In genomic region chr2:145477484-145477883, GRCm38 (mm10) we compare ENCODE assay signal across 23 mouse cellular contexts.
DNase-seq lines count a peak whose midpoint lies in the region; ATAC-seq and TF ChIP-seq lines count a peak whose summit lies in the region.
"Had no signal": no experiment of that assay in that cellular context is flagged by ENCODE, and none has a peak within 500 bp of the region (broad histone marks: within the 10 kb centered on the region; RNA-seq: fewer than 3 reads in every experiment).

No protein-coding gene starts in this region.

- H3K9ac ChIP-seq in limb, embryonic 11.5 days (ENCODE audit: low read length), result no peak overlapping the region
- H3K9ac ChIP-seq: embryonic facial prominence, embryonic 13.5 days; embryonic facial prominence, embryonic 15.5 days; forebrain, embryonic 12.5 days had no signal

- H3K36me3 ChIP-seq in limb, embryonic 11.5 days (ENCODE audit: control insufficient read depth, insufficient read depth, low read length), result no peaks in the 10 kb centered on the region
- H3K36me3 ChIP-seq in limb, embryonic 10.5 days, result no peaks in the 10 kb centered on the region
- H3K36me3 ChIP-seq: embryonic facial prominence, embryonic 13.5 days; embryonic facial prominence, embryonic 15.5 days; forebrain, embryonic 10.5 days; forebrain, embryonic 12.5 days had no signal

- WGBS in limb, embryonic 11.5 days, result 74% methylated on average over 2 of the region's 2 CpGs
- WGBS in limb, embryonic 10.5 days, result 70% methylated on average over 2 of the region's 2 CpGs

- ATAC-seq in limb, embryonic 11.5 days (ENCODE audit: insufficient number of reproducible peaks, low FRiP score, low TSS enrichment, low read depth), result no peak
- ATAC-seq: forebrain, embryonic 14.5 days; forebrain, embryonic 16.5 days had no signal

- H3K27me3 ChIP-seq in limb, embryonic 11.5 days (ENCODE audit: control insufficient read depth, insufficient read depth, low read length), result no peaks in the 10 kb centered on the region
- H3K27me3 ChIP-seq in limb, embryonic 10.5 days (ENCODE audit: low read depth, poor library complexity, severe bottlenecking), result no peaks in the 10 kb centered on the region
- H3K27me3 ChIP-seq: embryonic facial prominence, embryonic 13.5 days; embryonic facial prominence, embryonic 15.5 days; forebrain, embryonic 12.5 days had no signal

- no peak overlapping the region for H3K4me2 ChIP-seq in limb, embryonic 11.5 days (ENCODE audit: low read depth, severe bottlenecking)
- H3K4me2 ChIP-seq: embryonic facial prominence, embryonic 13.5 days; embryonic facial prominence, embryonic 15.5 days; forebrain, embryonic 12.5 days had no signal

- H3K27ac ChIP-seq in limb, embryonic 11.5 days (replicated peaks; ENCODE audit: low read depth, low read length), result no peak overlapping the region
- no peak overlapping the region for H3K27ac ChIP-seq in limb, embryonic 10.5 days
- H3K27ac ChIP-seq: embryonic facial prominence, embryonic 13.5 days; embryonic facial prominence, embryonic 15.5 days; forebrain, embryonic 10.5 days; forebrain, embryonic 12.5 days had no signal

- H3K4me3 ChIP-seq in limb, embryonic 11.5 days (ENCODE audit: low read depth, low read length), result no peak overlapping the region
- no peak overlapping the region for H3K4me3 ChIP-seq in limb, embryonic 10.5 days
- H3K4me3 ChIP-seq: embryonic facial prominence, embryonic 13.5 days; embryonic facial prominence, embryonic 15.5 days; erythroblast, embryonic 14.5 days; forebrain, embryonic 10.5 days; forebrain, embryonic 12.5 days had no signal

- TF ChIP-seq POLR2A in brain, embryonic 14.5 days (IDR thresholded peaks at IDR 0.05; ENCODE audit: borderline replicate concordance, extremely low read depth, insufficient read depth, insufficient read length, poor library complexity, severe bottlenecking), result no peak

- no peaks in the 10 kb centered on the region for H3K9me3 ChIP-seq in limb, embryonic 11.5 days (ENCODE audit: control insufficient read depth, low read length)
- H3K9me3 ChIP-seq in limb, embryonic 10.5 days (replicated peaks), result no peaks in the 10 kb centered on the region
- H3K9me3 ChIP-seq: embryonic facial prominence, embryonic 13.5 days; embryonic facial prominence, embryonic 15.5 days; forebrain, embryonic 10.5 days; forebrain, embryonic 12.5 days had no signal

- no peak for TF ChIP-seq CTCF in brain, embryonic 14.5 days (IDR thresholded peaks at IDR 0.05; ENCODE audit: borderline replicate concordance, extremely low read depth, insufficient read depth, insufficient read length)

- H3K4me1 ChIP-seq in limb, embryonic 11.5 days (ENCODE audit: control insufficient read depth, insufficient read depth, low read length), result no peaks in the 10 kb centered on the region
- H3K4me1 ChIP-seq in limb, embryonic 10.5 days, result no peaks in the 10 kb centered on the region
- H3K4me1 ChIP-seq: embryonic facial prominence, embryonic 13.5 days; embryonic facial prominence, embryonic 15.5 days; forebrain, embryonic 10.5 days; forebrain, embryonic 12.5 days had no signal

- DNase-seq in limb, embryonic 11.5 days (ENCODE audit: low spot score), result peak; percentile 18
- DNase-seq in limb, embryonic 10.5 days (ENCODE audit: low spot score), result no peak
- DNase-seq in retina, postnatal 1 day, result peak; percentile 37
- DNase-seq in retina, embryonic 14.5 days (ENCODE audit: low spot score), result no peak
- peak; percentile 13 for DNase-seq in brain, embryonic 14.5 days (ENCODE audit: low read depth)
- no peak for DNase-seq in thymus, postnatal 0 days (ENCODE audit: low spot score)
- DNase-seq: adrenal gland, adult 2 months; adrenal gland, postnatal 10 days; adrenal gland, postnatal 25 days; cerebellum, adult 11 months; cerebellum, adult 18-20 months; cerebellum, adult 8-10 months; cerebellum, adult 9-11 months; cerebellum, postnatal 14 days; cerebellum, postnatal 36 days; embryo, embryonic 11 days had no signal

Comparison
In these comparisons a context has a peak if more than half of its experiments do, and no peak if none do; other contexts are left out.
1. DNase-seq: peak in limb, embryonic 11.5 days (single experiment), retina, postnatal 1 day (single experiment) and brain, embryonic 14.5 days (single experiment); none in limb, embryonic 10.5 days (single experiment), retina, embryonic 14.5 days (single experiment) and thymus, postnatal 0 days (single experiment).